Mouse (Mus musculus) testis, adult 2 months (tissue): Measurements from ENCODE around the gene Hsf4.

Experiments
- CTCF ChIP-seq: fragments of 200-500 bp; IDR thresholded peaks from 2 replicates; pipeline ENCODE4 v1.5.1; 2012; ENCODE audit warnings: low read depth, mild to moderate bottlenecking, inconsistent platforms, low read length, moderate library complexity; ENCODE audit not compliant: control insufficient read depth, insufficient read depth, insufficient replicate concordance
- POLR2A ChIP-seq: fragments of 200-500 bp; IDR thresholded peaks from 2 replicates; pipeline ENCODE4 v1.6.1; 2012; ENCODE audit warnings: low read depth, mild to moderate bottlenecking, inconsistent platforms, low read length, moderate library complexity; ENCODE audit not compliant: control insufficient read depth

DNA sequence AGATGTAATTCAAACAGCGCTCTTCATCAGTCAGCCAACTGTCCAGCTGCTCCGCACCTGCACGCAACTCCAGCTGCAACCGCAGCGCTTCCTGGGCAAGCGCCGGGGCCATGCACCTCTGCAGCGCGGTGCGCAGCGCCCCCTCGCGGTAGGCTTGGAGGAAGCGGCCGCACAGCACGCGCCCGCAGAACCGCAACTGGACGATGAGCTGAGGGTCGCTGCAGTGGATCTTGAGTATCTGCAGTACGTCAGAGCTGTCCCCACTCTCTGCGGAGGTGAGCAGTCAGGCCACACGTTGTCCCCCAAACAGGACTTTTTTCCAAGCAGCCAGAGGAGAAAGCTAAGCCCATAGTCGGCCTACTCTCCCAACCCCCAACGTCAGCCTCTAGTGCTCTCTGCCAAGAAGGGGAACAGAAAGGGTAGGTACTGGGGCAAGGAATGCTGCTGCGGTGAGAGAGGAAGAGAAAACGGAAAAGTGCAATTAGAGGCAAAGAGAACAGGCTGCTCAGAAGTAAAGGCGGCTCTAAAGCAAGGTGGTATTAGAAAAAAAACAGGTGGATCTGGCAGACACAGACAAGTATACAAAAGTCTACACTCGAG lies 9.8 kb upstream of the Hsf4 start:
- TF ChIP-seq CTCF, result peak; percentile 98
- TF ChIP-seq POLR2A, result 0 out of 2 replicates have a peak, but pooled peaks have one; percentile 19
